Mouse (Mus musculus): ENCODE measurements at regions not wholly inside any gene's neighbourhood (a gene's known extent, or its start where the extent isn't known, plus 50 kb on each side); places are given as distances from the start of the nearest gene placed in this dataset.

DNA sequence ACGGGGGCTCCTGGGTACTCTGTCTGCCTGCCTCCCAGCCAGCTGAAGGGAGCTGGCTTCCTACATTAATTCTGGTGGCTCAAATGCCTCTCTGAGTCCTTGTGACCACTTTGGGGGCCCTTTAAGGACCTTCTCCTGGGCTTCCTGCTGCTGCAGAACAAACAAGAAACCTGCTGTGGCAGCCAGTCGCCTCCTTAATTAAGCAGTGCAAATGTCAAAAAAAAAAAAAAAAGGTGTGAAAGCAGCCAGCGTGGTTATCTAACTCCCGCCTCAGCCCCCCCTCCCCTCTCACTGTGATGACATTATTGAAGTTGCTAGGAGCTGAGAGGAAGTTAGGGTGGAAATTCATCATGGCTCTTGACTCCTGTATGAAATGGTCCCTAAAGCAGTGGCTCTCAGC lies 189.3 kb downstream of the Vrk1 start:
- TF ChIP-seq GATA1 (IDR thresholded peaks at IDR 0.05; ENCODE audit: borderline replicate concordance, low read length) (no peak), FLI1 (IDR thresholded peaks at IDR 0.05; ENCODE audit: low read length) (no peak)
